Mouse (Mus musculus) cerebellum, postnatal 25 days (tissue): Measurements from ENCODE around the gene Ccl26.
A peak's percentile ranks its signal among the peaks of the same experiment; 100 is the strongest.
"Not testable (repeated sequence)": the region's sequence is repeated elsewhere in the genome, so short reads cannot be mapped to it uniquely, and the experiment has no call there.

Experiments used
- DNase-seq, 2 experiments: peaks; one replicate each; pipeline ENCODE4 v3.0.0; 2021; ENCODE audit warnings: mixed read lengths in 2 of 2

Gene Ccl26

DNA sequence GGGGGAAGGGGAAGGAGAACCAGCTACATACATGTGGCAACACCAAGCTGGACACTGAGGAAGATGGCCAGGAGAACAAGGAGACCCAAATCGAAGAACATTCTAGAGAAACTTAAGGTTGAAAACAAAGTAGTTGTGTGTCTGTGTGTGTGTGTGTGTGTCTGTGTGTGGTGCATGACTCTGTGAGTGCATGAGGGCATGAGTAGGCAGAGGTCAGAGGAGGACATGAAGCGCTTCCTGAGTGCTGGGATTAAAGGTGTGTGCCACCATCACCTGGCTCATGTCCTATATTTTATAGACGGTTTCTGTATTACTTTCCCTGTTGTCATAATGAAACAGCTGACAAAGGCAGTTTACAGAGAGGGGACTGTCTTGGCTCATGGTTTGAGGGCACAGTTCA, at the start of gene Ccl26:
TSS of gene Ccl26 (minus strand) at position 101 of the 400 bp plus-strand sequence.
- no peak for DNase-seq

- DNase-seq: no peak
Measured at GRCm38 (mm10) chr5:135609794-135610193, 46.4 kb upstream of the Ccl26 start.

DNA sequence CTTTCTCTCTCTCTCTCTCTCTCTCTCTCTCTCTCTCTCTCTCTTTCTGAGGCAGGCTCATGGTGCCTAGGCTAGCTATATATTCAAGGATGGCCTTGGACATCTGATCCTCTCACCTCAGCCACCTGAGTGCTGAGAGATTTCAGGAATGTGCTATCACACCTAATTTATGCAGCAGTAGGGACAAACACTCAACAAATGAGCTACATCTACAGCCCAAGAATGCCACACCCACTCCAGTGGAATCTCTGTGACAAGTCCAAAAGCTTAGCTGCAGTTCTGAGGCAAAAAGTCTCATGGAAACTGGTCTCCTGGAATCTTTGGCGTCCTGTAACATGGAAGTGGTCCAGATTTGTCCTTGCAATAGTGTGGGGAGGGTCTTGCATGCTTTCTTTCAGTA, 44.2 kb upstream of the Ccl26 start:
- DNase-seq: no peak

DNA sequence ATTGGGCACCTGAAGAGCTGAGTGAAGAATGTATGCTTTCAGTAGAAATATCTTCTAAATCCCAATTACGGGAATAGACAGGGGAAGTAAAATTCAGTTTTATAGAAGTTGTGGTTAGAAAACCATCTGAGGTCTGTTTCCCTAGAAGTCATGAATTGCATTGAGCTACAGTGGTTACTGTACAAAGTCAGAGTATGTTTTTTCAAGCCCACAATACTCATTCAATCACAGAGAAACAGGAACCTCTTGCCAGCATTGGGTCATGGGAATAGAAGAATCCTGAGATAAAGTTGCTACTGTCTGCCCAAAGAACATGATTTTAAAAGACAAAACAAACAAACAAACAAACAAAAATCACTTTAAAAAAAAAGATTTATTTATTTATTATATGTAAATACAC, 43.3 kb upstream of the Ccl26 start:
- DNase-seq: not testable (repeated sequence)

DNA sequence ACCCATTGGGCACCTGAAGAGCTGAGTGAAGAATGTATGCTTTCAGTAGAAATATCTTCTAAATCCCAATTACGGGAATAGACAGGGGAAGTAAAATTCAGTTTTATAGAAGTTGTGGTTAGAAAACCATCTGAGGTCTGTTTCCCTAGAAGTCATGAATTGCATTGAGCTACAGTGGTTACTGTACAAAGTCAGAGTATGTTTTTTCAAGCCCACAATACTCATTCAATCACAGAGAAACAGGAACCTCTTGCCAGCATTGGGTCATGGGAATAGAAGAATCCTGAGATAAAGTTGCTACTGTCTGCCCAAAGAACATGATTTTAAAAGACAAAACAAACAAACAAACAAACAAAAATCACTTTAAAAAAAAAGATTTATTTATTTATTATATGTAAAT, 41.3 kb upstream of the Ccl26 start:
- not testable (repeated sequence) for DNase-seq

DNA sequence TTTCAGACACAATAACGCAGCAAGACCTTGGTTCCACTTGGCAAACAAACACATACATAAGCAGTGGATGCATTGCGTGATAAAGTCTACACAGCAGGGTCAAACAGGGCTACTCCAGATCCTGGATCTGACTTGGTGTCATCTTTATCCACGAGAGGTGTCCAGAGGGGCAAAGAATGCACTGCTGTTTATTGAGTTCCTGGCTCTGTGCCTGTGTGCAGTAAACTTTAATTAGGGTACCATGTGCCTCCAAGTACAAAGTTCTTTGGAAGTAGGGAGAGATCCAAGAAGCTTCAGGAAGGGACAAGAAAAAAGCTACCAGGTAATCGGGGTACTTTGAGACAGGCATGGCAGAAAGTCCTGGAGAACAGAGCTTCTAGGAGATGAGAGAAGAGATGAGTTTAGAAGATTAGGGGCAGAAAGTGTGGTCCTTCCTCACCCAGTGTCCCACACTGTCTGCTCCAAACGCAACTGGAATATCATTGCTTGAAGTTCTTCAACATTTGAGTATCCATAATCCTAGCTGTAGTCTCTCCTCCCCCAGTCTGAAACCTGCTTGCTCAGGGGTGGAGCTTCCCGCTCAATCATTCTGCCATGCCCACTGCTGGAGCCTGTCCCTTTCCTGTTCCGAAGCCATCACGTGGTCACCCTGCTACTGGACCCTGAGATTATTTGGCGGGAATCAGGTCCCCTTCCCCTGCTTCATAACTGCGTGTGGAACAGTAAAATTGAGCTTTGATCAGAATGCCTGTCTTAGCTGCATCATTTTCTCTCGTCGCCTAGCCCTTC, 26.8 kb upstream of the Ccl26 start:
- no peak for DNase-seq

DNA sequence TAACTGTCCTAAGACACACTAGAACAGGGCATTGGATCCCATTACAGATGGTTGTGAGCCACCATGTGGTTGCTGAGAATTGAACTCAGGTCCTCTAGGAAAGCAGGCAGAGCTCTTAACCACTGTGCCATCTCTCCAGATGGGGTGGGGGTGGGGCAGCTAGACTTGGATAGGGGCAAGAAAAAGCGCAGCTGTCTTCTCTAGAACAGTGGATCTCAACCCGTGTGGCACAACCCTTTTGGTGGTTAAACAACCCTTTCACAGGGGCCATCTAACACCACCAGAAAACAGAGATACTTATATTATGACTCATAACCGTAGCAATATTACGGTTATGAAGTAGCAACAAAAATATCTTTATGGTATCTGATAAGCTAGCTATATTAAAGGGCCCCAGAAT, 24.4 kb upstream of the Ccl26 start:
- DNase-seq: no peak

DNA sequence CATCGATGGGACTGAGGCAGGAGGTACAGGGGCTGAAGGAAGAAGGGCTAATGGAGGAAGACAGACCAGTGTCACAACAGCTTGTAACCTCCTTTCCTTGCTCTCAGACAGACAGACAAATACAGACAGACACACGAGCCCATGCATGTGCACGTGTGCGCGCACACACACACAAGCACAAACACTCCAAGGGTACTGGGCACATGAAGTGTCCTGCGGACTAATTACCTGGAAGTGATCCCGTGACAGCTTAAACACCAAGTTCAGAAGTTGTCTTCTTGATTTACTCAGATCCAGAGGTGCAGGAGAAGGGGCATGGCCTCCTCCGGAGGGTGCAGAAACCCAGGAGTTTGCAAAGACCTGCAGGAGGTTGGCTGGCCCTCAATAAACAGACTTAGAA, 22.3 kb upstream of the Ccl26 start:
- DNase-seq: no peak

- no peak for DNase-seq
Measured at GRCm38 (mm10) chr5:135582330-135582729, 19.0 kb upstream of the Ccl26 start.

GRCm38 (mm10) chr5:135579331-135579751, 16.0 kb upstream of the Ccl26 start:
- no peak for DNase-seq

DNA sequence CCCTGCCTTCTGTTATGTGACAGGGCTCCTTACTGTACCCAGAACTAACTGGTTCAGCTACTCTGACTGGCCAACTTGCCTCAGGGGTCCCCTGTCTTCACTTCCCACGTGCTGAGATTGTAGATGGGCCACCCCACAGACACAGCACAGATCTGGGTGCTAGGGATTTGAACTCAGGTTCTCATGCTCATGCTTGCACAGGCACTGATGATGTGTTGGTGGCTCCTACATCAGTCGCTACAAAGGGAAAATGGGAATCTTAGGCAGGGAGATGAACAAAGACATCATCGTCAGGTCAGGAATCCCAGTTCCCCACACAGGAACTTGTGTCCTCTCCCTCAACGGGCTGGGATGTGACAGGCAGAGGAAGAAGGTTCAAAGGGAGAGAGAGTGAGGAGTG, 12.7 kb upstream of the Ccl26 start:
- DNase-seq: no peak

DNA sequence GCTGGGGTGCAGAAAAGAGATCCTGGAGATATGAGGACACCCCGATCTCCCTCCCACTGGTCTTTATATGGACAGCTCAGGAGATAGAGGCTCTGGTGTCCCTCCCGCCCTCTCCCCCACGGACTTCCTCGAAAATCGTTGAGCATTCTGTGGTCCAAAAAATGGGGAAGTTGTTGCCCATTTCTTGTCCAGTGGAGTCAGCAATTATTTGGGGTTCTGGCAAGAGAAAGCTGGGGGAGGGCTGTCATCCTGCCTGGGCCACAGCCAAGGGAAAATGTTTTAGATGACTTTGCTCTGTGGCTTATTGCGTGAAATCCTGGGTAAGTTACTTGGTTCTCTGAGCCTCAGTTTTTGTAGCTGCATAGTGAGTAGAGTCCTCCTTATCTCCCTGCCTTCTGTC, 9.6 kb upstream of the Ccl26 start, which contains the start of gene Ccl24:
TSS of gene Ccl24 (minus strand) at position 44 of the 400 bp plus-strand sequence.
- no peak for DNase-seq

DNA sequence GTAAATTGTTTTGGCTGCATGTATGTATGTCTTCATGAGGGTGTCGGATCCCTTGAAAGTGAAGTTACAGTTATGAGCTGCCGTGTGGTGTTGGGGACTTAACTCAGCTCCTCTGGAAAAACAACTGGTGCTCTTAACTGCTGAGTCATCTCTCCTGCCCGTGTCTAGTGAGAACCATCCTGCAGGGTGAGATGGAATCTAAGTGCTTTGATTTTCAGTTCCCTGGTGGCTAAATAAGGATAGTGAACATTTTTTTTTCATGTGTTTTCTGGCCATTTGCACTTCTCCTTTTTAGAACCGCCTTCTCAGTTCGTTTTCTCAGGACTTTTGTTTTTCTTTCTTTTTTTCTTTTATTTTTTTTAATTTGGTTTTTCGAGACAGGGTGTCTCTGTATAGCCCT, 5.3 kb upstream of the Ccl26 start:
- no peak for DNase-seq

DNA sequence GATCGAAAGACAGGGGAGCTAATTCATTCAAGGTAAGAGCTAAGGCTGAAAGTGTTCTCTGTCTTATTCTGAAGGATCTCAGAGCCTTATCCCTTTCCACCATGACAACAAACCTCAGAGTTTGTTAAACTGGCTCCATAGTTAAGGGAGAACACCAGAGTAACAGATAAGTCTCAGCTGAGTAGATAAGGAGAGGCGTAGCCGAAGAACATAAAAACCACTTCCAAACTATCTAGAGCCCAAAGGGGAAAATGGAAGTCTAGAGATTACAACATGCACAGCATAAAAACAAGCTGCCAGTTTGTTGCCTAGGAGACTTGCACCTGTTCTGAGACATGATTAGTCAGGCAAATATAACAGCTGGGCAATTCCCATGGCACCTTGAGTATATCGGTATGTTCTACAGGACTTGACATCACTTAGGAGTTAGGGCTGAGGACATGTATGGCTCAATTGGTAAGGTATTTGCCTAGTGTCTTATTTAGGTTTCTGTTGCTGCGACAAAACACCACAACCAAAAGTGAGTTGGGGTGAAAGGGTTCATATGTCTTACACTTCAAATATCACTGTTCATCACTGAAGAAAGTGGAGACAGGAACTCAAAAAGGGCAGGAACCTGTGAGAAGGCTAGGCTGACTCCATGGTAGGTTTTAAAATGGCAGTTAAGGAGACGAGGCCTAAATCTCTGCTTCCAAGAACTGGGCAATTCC, 4.3 kb upstream of the Ccl26 start:
- DNase-seq: no peak

DNA sequence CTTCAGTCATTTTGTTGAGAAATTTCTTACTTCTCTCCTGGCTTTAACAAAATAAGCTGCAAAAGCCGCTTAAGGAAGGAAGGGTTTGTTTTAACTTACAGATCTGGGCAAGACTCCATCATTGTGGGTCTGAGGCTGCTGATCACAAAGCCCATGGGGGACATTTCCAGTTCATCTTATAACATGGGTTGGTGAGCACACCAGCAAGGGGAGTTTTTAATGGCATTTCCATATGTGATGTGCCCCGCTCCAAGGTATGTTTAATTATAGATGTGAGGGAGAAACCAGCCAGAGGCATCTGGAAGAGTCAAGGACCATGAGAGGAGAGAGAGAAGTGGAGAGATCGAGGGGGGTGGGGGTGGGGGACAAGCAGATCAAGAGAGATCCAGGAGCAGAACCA, 5.7 kb downstream of the Ccl26 start:
- no peak for DNase-seq

DNA sequence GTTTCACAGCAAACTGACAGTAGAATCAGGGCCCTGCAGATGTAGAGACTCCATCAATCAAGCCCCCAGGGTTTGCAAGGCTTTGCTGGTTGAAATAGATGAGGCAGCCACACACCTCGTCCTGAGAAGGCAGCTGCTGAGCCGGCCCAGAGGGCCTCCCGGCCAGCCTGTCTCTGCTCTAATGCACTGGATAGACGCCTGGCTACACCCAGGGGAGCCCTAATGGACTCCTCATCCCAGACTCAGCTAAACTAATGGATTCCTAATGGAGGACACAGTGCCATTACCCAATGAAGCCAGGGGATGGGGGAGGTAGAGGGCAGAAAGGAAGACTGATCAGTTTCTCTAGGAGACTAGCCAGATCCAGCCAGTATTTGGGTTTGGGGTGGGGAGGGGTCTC, 6.3 kb downstream of the Ccl26 start:
- no peak for DNase-seq

DNA sequence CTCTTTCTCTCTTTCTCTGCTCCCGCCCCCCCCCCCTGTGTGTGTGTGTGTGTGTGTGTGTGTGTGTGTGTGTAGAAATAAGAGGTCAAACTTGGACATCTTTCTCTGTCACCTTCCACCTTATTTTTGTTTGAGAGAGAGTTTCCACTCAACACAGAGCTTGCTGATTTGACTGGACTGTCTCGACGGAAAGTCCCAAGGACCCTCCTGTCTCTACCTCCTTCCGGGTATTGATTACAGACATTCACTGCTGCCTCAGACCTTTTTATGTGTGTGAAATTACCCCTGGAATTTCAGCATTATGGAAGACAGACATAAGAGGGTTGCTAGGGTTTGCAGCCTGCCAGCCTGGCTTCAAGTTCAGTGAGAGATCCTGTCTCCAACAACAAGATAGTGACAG, 7.1 kb downstream of the Ccl26 start:
- DNase-seq: no peak

GRCm38 (mm10) chr5:135551591-135551990, 11.8 kb downstream of the Ccl26 start:
- DNase-seq: no peak

DNA sequence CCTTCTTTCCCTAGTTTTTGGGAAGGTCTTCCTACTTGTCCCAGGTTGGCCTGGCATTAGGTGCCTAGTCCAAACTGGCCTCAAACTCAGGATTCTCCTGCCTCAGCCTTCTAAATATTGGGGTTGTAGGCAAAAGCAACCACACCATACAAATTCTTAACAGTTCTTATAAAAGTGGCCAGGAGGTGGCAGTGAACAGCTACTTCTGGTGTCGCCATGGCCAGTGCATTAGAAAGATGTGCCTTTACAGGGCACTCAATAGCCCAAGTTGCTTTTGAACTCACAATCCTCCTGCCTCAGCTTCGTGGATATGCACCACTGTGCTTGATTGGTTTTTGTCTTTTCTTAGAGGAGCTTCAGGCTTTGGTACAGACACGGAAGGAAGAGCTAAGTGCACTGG, 12.5 kb downstream of the Ccl26 start:
- no peak for DNase-seq

DNA sequence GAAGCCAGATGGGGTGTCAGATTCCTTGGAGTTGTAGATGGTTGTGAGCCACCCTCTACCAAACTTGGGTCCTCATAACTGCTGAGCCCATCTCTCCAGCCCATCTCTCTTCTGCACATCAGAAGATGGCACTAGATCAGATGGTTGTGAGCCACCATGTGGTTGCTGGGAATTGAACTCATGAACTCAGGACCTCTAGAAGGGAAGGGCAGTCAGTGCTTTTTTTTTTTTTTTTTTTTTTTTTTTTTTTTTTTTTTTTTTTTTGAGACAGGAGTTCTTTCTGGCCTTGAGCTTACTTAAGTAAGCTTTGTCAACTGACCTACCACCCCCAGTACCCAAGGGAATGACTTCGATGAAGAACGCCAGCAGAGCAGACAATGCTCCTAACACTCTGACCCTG, 15.4 kb downstream of the Ccl26 start:
- no peak for DNase-seq

DNA sequence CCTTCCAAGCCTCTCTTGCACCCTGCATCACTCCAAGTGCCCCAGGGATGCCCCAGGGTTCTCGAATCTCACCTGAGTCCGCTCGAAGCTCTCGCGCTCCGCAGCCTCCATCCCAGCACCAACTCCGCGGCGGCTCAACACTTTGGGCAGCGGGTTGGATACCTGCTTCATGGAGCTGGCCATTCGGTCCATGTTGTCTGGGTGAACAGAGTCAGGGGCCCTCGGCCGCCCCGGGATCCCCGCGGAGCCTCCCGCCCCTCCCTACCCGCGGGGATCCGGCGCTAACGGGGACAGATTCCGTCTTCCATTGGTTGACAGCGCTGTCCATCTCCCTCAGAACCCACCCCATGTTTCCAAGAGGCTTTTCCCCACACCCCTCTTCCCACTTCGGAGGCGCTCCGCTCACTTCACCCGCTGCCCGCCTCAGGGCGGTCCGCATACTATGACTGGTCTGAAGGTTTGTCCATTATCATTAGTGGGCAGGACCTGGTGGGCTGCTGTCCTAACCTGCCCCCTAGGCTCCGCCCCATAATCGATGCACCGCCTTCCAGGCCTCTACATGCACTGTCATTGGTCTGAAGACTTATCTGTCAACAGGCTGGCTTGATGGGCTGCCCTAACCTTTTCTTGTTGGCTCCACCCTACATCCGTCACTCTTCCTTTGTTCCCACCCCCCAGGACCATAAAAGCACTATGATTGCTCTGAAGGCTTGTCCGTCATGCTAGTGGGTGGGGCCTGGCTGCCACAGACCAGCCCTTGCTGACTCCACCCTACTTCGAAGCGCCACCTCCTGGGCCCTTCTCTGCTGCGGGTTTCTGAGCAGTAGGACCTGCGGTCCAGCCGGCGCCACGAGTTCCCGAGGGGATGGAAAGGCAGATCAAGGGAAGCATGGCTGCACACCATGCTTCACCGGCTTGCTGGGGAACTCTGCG, 18.2 kb downstream of the Ccl26 start, which contains the start of gene Hip1:
TSS of gene Hip1 (minus strand) at position 256 of the 933 bp plus-strand sequence.
- DNase-seq: peak; percentile 97 to 100

DNA sequence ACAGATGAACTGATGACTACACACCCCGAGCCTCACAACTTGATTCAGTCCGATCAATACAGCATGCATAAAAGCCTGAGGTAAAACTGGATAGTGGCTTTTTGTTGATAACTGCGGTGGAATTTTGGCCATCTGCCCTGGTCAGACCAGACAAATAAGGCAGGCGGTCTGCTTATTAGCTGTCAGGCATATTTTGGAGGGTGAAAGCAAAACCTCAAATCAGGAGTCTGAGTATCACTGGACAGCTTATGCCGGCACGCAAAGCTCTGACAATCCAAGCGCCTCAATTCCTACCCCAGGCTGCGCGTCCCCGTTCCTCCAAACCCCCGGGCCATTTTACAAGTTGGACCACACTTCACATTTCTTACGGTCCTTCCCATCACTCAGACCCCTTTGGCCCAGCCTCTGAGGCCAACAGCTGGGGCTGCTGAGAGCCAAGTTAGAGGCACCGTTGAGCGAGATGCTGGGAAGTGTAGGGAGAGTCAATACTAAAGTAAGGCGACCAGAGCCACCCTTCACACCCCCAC, 19.3 kb downstream of the Ccl26 start:
- peak; percentile 44 to 50 for DNase-seq

- DNase-seq: no peak
Measured at GRCm38 (mm10) chr5:135537794-135538214, 25.6 kb downstream of the Ccl26 start.
